Mouse (Mus musculus): Measurements from ENCODE around the gene Vwa7. TPM values are rescaled to one million over a fixed set of nuclear protein-coding genes. Genes with fewer than 3 reads are reported as not detected.
A peak's percentile ranks its signal among the peaks of the same experiment; 100 is the strongest.
"Not testable (repeated sequence)": the region's sequence is repeated elsewhere in the genome, so short reads cannot be mapped to it uniquely, and the experiment has no call there.

The Vwa7 gene
- polyA plus RNA-seq, 1 experiment from 2014 or later, result 0.38 TPM

GRCm38 (mm10) chr17:35024261-35024660 lies 7.9 kb downstream of the Vwa7 start:
- Histone ChIP-seq H3K27me3 (no peaks in the 10 kb centered on the region), H3K4me2 (no peak overlapping the region), H3K9ac (peak overlapping the region; percentile 44; the same call in 1 of the 2 replicates), H3K27ac (no peak overlapping the region), H3K9me3 (no peaks in the 10 kb centered on the region), H3K4me1 (peaks cover 42% of the 10 kb centered on the region), H3K4me3 (no peak overlapping the region), H3K36me3 (no peaks in the 10 kb centered on the region)
- WGBS, result 72% methylated on average over 13 of the region's 13 CpGs
- no peak for ATAC-seq (ENCODE audit: insufficient number of reproducible peaks, insufficient read depth, low FRiP score, low TSS enrichment, low read depth)

GRCm38 (mm10) chr17:35024691-35025488 lies 8.5 kb downstream of the Vwa7 start:
- H3K9ac ChIP-seq, result peak overlapping the region; percentile 44; the same call in 1 of the 2 replicates
- H3K27ac ChIP-seq, result no peak overlapping the region
- H3K4me2 ChIP-seq, result no peak overlapping the region
- ATAC-seq (ENCODE audit: insufficient number of reproducible peaks, insufficient read depth, low FRiP score, low TSS enrichment, low read depth), result no peak
- H3K27me3 ChIP-seq, result no peaks in the 10 kb centered on the region
- H3K9me3 ChIP-seq, result no peaks in the 10 kb centered on the region
- no peaks in the 10 kb centered on the region for H3K36me3 ChIP-seq
- peaks cover 48% of the 10 kb centered on the region for H3K4me1 ChIP-seq
- WGBS, result 65% methylated on average over 9 of the region's 10 CpGs
- H3K4me3 ChIP-seq, result no peak overlapping the region

- H3K9ac ChIP-seq, result peak overlapping the region; percentile 44; the same call in 1 of the 2 replicates
- no peak for ATAC-seq (ENCODE audit: insufficient number of reproducible peaks, insufficient read depth, low FRiP score, low TSS enrichment, low read depth)
- H3K4me1 ChIP-seq, result peaks cover 44% of the 10 kb centered on the region
- H3K27ac ChIP-seq, result peak overlapping the region; percentile 87
- no peaks in the 10 kb centered on the region for H3K9me3 ChIP-seq
- H3K36me3 ChIP-seq, result no peaks in the 10 kb centered on the region
- 77% methylated on average over 5 of the region's 5 CpGs for WGBS
- no peak overlapping the region for H3K4me3 ChIP-seq
- no peaks in the 10 kb centered on the region for H3K27me3 ChIP-seq
- peak overlapping the region; percentile 24 for H3K4me2 ChIP-seq
Observed at GRCm38 (mm10) chr17:35026206-35026605, 9.8 kb downstream of the Vwa7 start.

DNA sequence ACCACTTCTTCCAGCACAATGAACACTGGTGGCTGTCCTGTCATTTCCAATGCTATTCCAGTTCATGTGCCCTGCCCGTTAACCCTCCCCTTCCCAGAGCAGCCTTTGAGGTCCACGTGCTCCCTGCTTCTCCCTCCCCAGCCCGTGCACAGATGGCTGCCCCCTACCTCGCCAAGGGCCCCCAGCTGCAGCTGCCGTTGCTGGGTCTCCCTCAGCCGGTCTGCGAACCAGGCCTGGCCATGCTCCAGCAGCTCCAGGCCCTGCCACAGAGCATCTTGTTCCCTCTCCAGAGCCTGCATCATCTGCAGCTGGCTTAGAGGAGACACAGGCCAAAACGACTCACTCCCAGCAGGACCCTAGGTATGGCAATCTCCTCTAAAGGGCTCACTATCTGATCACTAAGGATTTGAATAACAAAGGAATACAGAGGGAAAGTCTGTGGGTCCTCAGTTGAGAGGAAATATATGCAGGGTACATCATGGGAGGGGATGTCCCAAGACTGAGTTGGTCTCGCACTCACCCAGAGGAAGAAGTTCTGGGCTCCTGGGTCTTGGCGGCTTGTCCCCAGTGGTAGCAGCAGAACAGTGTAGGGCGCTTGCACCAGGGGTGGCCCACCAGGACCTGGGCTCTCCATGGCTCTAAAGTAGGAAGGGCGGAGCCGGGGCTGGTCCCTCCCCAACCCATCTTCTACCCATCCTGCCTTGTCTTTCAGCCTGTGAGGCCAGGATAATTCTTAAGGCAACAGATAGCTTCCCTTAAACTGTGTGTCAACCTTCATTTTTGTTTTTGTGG lies 11.1 kb downstream of the Vwa7 start, which contains the start of gene Sapcd1:
Gene Sapcd1 (minus strand): TSS at position 740 of the 792 bp plus-strand sequence.
- Histone ChIP-seq H3K27ac (peak within 1 kb of the TSS; percentile 87), H3K4me3 (peak within 1 kb of the TSS; percentile 25), H3K4me1 (peaks cover 37% of the 10 kb centered on the region), H3K4me2 (peak within 1 kb of the TSS; percentile 45), H3K36me3 (no peaks in the 10 kb centered on the region), H3K9ac (peak within 1 kb of the TSS; percentile 64), H3K9me3 (no peaks in the 10 kb centered on the region), H3K27me3 (no peaks in the 10 kb centered on the region)
- WGBS, result 33% methylated on average over 13 of the region's 13 CpGs
- peak; percentile 28; the same call in 1 of the 2 replicates for ATAC-seq (ENCODE audit: insufficient number of reproducible peaks, insufficient read depth, low FRiP score, low TSS enrichment, low read depth)

- H3K27ac ChIP-seq, result no peak overlapping the region
- no peaks in the 10 kb centered on the region for H3K36me3 ChIP-seq
- H3K9ac ChIP-seq, result no peak overlapping the region
- no peaks in the 10 kb centered on the region for H3K27me3 ChIP-seq
- no peak overlapping the region for H3K4me3 ChIP-seq
- 71% methylated on average over 2 of the region's 2 CpGs for WGBS
- H3K4me2 ChIP-seq, result no peak overlapping the region
- H3K9me3 ChIP-seq, result no peaks in the 10 kb centered on the region
- no peak for ATAC-seq (ENCODE audit: insufficient number of reproducible peaks, insufficient read depth, low FRiP score, low TSS enrichment, low read depth)
- peaks cover 37% of the 10 kb centered on the region for H3K4me1 ChIP-seq
Observed at GRCm38 (mm10) chr17:35028315-35028714, 11.9 kb downstream of the Vwa7 start.

DNA sequence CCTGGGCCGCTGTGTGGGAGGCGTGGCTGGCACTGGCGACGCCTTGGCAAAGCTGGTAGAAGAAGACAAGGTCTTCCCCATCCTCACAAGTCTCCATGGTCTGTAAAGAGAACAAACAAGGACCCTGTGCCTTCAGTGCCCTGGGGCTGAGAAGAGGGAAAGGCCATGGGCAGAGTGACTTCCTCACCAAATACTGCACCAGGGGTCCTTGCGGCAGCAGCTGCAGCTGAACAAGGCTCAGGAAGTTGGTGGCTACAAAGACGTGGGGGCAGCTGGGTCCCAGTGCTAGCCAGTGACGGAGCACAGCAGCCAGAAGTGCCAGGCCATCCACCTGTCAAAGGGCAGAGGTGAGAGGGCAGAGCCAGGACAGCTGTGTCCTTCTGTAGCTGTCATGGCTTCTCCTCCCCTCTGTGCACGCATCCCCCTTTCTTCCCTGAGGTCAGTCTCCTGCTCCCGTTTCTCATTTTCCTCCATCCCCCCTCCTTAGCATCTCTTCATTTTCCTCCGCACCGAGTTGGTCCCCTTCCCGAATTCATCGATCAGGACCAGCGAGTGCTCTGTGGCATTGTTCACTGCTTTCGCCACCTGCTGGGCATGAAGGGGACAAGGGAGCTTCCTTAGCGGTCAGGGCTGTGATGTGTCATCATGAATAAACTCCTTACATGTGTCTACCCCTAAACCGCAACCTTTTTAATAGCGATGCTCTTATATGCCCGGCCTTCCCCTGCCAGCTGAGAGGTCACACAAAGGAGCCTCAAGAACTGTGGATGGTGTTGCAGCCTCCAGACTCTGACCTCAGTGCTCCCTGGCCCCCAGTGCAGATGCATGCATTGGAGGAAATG lies 13.5 kb downstream of the Vwa7 start:
- H3K9ac ChIP-seq, result 0 out of 2 replicates have a peak overlapping the region, but pooled peaks have one; percentile 58
- no peak overlapping the region for H3K4me3 ChIP-seq
- peaks cover 29% of the 10 kb centered on the region for H3K4me1 ChIP-seq
- H3K4me2 ChIP-seq, result peak overlapping the region; percentile 24
- no peaks in the 10 kb centered on the region for H3K9me3 ChIP-seq
- H3K36me3 ChIP-seq, result no peaks in the 10 kb centered on the region
- no peak for ATAC-seq (ENCODE audit: insufficient number of reproducible peaks, insufficient read depth, low FRiP score, low TSS enrichment, low read depth)
- no peaks in the 10 kb centered on the region for H3K27me3 ChIP-seq
- no peak overlapping the region for H3K27ac ChIP-seq
- WGBS, result 31% methylated on average over 19 of the region's 19 CpGs

DNA sequence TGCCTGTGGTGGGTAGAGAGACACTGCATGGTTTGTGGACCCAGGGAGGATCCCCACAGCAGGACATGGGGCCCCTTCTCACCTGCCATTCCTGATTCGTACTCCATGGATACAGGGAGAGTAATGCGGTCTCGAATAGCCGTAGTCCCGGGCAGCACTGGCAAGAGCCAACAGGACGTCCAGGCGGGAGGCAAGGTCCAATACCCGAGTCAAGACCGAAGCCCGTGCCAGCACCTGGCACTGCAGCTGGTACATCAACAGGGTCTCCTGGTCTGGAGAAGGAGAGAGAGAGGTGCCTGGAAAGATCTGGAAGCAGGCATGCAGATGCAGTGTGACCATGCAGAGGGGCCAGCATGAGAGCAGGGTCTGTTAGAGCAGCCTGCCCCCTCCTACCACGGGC lies 14.9 kb downstream of the Vwa7 start:
- ATAC-seq (ENCODE audit: insufficient number of reproducible peaks, insufficient read depth, low FRiP score, low TSS enrichment, low read depth), result no peak

GRCm38 (mm10) chr17:35031880-35032279 lies 15.5 kb downstream of the Vwa7 start:
- Histone ChIP-seq H3K9me3 (no peaks in the 10 kb centered on the region), H3K4me2 (no peak overlapping the region), H3K27ac (no peak overlapping the region), H3K36me3 (no peaks in the 10 kb centered on the region), H3K27me3 (no peaks in the 10 kb centered on the region), H3K4me1 (peaks cover 15% of the 10 kb centered on the region), H3K4me3 (no peak overlapping the region), H3K9ac (no peak overlapping the region)
- 93% methylated on average over 7 of the region's 7 CpGs for WGBS
- no peak for ATAC-seq (ENCODE audit: insufficient number of reproducible peaks, insufficient read depth, low FRiP score, low TSS enrichment, low read depth)

More for the DNA sequence above, 14.9 kb downstream of the Vwa7 start:
- H3K27ac ChIP-seq, result no peak overlapping the region
- no peaks in the 10 kb centered on the region for H3K9me3 ChIP-seq
- H3K4me3 ChIP-seq, result no peak overlapping the region
- WGBS, result 92% methylated on average over 11 of the region's 11 CpGs
- no peaks in the 10 kb centered on the region for H3K36me3 ChIP-seq
- no peaks in the 10 kb centered on the region for H3K27me3 ChIP-seq
- H3K4me2 ChIP-seq, result no peak overlapping the region
- H3K9ac ChIP-seq, result no peak overlapping the region
- H3K4me1 ChIP-seq, result peaks cover 20% of the 10 kb centered on the region

GRCm38 (mm10) chr17:35032323-35032870 lies 16.0 kb downstream of the Vwa7 start:
- WGBS, result 73% methylated on average over 8 of the region's 8 CpGs
- H3K4me3 ChIP-seq, result no peak overlapping the region
- no peak for ATAC-seq (ENCODE audit: insufficient number of reproducible peaks, insufficient read depth, low FRiP score, low TSS enrichment, low read depth)
- H3K27me3 ChIP-seq, result no peaks in the 10 kb centered on the region
- H3K36me3 ChIP-seq, result no peaks in the 10 kb centered on the region
- no peaks in the 10 kb centered on the region for H3K9me3 ChIP-seq
- peaks cover 12% of the 10 kb centered on the region for H3K4me1 ChIP-seq
- no peak overlapping the region for H3K27ac ChIP-seq
- no peak overlapping the region for H3K9ac ChIP-seq
- H3K4me2 ChIP-seq, result no peak overlapping the region

- H3K4me3 ChIP-seq; H3K4me1 ChIP-seq; H3K9me3 ChIP-seq; H3K27ac ChIP-seq; H3K27me3 ChIP-seq; H3K9ac ChIP-seq; H3K4me2 ChIP-seq; H3K36me3 ChIP-seq; ATAC-seq (ENCODE audit: insufficient number of reproducible peaks, insufficient read depth, low FRiP score, low TSS enrichment, low read depth): not testable (repeated sequence)
- WGBS, result 65% methylated on average over 1 of the region's 1 CpGs
Observed at GRCm38 (mm10) chr17:35033703-35034102, 17.3 kb downstream of the Vwa7 start.

DNA sequence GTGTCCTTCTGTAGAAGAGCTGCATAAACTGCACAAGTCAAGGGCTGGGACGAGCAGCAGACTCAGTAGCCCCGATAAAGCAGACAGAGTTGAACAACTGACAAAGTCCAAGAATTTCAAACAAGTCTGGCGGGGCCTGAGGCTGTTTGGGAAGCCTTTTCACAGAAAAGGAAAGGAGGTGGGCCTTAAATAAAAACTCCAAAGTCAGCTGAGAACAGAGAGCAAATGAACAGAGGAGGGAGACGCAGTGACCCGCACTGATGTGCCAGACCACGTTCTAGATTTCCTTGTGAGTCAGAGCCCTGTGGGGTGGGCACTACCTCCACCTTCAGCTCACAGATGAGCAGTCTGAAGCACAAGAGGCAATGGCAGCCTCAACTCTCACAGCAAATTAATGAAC lies 18.5 kb downstream of the Vwa7 start:
- Histone ChIP-seq H3K4me2 (no peak overlapping the region), H3K9ac (no peak overlapping the region), H3K4me3 (no peak overlapping the region), H3K27me3 (no peaks in the 10 kb centered on the region), H3K9me3 (no peaks in the 10 kb centered on the region), H3K4me1 (peaks cover 1% of the 10 kb centered on the region), H3K27ac (no peak overlapping the region), H3K36me3 (no peaks in the 10 kb centered on the region)
- 65% methylated on average over 6 of the region's 6 CpGs for WGBS
- ATAC-seq (ENCODE audit: insufficient number of reproducible peaks, insufficient read depth, low FRiP score, low TSS enrichment, low read depth), result no peak

Data from embryonic facial prominence, embryonic 13.5 days (tissue).